Mouse (Mus musculus) G1E (cell line): Measurements from ENCODE around the gene Sel1l3.

Experiments
- CTCF ChIP-seq: IDR thresholded peaks from 2 replicates; pipeline ENCODE4 v1.5.1; 2012; ENCODE audit warnings: low read depth, low read length, inconsistent platforms, mixed read lengths
- GATA1 ChIP-seq: IDR thresholded peaks from 2 replicates; pipeline ENCODE4 v1.6.1; 2012; ENCODE audit warnings: borderline replicate concordance, low read length, inconsistent platforms, mixed read lengths
- TAL1 ChIP-seq: conservative IDR thresholded peaks from 2 replicates; pipeline ENCODE4 v1.6.1; 2012; ENCODE audit warnings: low read depth, low read length, inconsistent platforms, mixed read lengths

GRCm38 (mm10) chr5:53214801-53215200 is 1.1 kb upstream of the Sel1l3 start:
- TF ChIP-seq GATA1, result no peak
- no peak for TF ChIP-seq CTCF
- no peak for TF ChIP-seq TAL1
